Mouse (Mus musculus): ENCODE measurements around the gene Zfp341. TPM values are rescaled to one million over a fixed set of nuclear protein-coding genes. Genes with fewer than 3 reads are reported as not detected.
A peak's percentile ranks its signal among the peaks of the same experiment; 100 is the strongest.

Gene Zfp341
- total and polyA plus RNA-seq, 3 experiments: 3.0 to 7.2 (median 3.6) TPM

DNA sequence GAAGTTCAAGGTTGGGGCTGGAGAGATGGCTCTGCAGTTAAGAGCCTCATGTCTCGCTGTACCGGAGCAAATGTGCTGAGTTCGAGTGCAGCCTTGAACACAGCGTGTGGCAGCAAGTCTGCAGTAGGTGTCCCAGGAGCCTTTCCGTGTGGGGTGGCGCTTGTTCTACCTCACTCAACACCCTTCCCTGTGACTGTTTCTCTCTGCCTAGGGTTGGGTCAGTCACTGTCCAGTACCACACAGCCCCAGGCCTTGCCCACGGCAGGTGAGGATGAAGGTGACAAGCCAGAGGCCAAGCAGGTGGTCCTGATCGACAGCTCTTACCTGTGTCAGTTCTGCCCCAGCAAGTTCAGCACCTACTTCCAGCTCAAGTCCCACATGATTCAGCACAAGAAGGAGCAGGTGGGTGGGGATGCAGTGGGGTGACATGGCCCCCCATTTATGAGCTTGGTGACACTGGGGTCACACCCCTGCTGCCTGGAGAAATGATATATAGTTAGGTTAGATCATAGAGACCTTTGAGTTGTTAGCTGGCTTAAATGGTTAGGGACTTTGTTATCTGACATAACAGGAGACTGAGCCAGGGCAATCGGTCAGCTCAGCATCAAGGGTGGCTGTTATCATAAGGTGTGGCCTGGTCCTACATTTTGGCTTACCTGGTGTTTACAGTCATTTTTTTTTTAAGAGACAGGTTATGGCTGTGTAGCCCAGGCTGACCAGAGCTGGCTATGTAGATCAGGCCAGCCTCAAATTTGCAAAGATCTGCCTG is 21.0 kb downstream of the Zfp341 start:
- no peak for DNase-seq

GRCm38 (mm10) chr2:154635826-154636225 is 22.7 kb downstream of the Zfp341 start:
- DNase-seq: no peak

- no peak for DNase-seq
Observed at GRCm38 (mm10) chr2:154638521-154638920, 25.4 kb downstream of the Zfp341 start.

DNA sequence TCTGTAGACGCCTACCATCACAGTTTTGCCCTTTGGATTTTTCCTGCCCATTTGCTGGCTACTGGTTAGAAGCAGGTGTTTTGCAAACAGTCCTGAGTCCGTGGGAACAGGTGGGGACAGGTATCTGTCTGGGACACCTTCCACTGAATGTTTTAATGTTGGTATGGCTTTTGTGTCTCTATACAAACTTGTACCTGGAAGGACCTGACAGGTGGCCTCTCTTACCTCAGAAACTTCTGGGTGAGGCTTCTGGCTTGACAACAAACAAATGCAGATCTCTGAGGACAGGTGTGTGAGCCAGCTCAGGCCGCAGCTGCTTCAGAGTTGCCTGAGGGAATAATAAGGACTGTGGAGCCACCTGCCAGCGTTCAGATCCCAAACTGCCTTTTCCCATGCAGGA is 26.0 kb downstream of the Zfp341 start:
- no peak for DNase-seq

GRCm38 (mm10) chr2:154641176-154641575 is 28.1 kb downstream of the Zfp341 start:
- no peak for DNase-seq

DNA sequence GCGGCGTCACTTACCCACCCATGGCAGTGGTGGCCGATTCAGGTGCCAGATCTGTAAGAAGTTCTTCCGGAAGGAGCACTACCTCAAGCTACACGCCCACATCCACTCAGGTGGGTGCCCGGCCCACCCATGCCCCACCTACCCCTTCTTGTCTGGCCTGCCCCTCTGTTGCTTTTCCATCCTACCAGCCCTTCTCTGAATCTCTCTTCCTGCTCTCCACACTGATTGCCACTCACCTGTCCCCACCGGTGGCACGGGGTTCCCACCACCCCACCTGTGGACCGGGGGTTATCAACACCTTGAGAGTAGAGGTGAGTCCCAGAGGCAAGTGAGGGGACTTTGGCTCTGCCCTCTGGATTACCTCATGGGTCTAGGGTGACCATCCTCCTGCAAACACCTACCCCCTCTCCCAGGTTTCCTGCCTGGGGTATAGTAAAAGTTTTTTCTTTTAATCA is 28.9 kb downstream of the Zfp341 start:
- DNase-seq: no peak

GRCm38 (mm10) chr2:154642712-154643385 is 29.8 kb downstream of the Zfp341 start:
- DNase-seq: no peak

DNA sequence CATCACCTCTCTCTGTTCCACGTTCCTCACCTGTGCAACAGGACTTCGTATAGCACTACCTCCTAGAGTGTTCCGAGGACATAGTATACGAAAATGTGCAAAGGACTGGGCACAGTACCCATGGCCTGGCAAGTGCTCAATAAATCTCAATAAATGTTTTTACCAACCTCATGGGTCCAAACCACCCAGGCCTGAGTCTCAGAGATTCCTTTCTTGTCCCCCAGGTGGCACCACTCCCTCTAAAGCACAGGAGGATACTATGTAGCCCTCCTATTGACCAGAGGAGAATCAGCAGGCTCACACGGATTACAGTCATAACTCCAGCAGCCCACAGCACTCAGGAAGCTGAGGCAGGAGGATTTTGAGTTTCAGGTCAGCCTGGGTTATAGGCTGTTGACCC is 33.5 kb downstream of the Zfp341 start:
- DNase-seq: peak; percentile 35

DNA sequence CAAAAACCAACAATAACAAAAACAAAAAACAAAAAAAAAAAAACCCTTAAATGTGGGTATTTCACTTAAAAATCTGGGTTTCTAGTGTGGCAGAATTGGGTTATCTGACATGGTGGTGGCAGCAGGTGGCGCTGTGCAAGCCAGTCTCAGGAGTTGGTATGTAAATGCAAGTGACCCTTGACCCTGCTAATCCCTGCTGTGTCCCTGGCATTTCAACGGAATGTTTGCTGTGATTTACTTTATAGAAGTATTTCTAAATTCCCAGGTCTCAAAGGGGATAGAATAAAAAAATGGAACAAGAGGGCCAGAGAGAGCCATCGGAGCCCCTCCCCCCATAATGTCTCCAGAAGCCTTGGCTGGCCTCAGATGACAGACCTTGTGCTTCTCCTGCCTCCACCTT is 35.0 kb downstream of the Zfp341 start:
- DNase-seq: peak; percentile 70

DNA sequence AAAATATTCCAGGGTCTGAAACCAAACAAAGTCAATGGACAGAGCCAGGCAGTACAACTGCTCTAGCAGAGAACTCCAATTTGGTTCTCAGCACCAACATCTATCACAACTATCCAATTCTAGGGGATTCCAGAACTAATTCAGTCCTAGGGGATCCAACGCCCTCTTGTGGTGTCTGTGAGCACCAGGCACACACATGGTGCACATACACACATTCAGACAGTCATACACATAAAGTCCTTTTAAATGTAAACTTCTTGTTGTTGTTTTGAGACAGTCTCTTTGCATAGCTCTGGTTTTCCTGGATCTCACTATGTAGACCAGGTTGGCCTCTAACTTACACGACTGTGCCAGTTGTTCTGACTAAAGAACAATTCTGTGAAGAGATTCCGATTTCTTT is 37.3 kb downstream of the Zfp341 start:
- DNase-seq: no peak

GRCm38 (mm10) chr2:154651363-154651762 is 38.3 kb downstream of the Zfp341 start, which contains the start of gene Chmp4b:
TSS of gene Chmp4b (plus strand) at chr2:154651705.
- no peak for DNase-seq

DNA sequence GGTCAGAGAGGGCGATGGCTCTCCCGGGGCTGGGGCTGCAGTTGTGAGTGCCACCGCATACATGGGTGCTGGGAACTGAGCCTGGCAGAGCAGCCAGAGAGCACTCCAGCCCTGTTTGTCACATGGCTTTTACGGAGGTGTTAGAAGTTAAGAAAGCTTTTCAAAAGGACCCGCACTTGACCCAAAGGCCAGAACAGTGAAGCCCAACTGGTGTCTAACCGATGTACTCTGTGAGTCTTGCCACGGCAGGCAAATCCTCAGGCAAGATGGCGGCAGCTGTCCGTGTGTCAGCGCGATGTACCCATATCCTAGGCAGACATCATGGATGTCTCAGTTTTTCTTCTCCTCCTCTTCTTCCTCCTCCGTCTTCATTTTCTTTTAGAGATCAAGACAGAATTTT is 41.9 kb downstream of the Zfp341 start:
- DNase-seq: no peak

DNA sequence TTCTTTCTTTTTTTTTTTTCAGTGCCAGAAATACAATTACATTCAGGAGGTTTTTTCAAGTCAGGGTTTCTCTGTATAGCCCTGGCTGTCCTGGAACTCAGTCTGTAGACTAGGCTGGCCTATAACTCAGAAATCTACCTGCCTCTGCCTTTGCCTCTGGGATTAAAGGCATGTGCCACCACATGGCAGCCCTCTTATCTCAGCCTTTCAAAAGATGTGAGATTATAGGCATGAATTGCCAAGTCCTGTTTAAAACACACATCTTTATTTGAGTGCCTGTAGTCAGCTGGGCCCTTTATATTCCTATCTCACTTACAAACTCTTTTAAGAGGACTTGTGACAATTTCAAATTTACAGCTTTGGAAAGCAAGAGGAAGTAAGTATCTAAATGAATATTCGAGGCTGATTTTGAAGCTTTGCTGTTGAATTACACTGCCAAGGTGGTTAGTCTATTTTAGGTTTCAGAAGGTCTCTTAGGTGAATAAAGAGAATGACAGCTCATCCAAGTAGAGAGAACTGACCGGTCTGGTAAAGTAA is 42.8 kb downstream of the Zfp341 start:
- no peak for DNase-seq

DNA sequence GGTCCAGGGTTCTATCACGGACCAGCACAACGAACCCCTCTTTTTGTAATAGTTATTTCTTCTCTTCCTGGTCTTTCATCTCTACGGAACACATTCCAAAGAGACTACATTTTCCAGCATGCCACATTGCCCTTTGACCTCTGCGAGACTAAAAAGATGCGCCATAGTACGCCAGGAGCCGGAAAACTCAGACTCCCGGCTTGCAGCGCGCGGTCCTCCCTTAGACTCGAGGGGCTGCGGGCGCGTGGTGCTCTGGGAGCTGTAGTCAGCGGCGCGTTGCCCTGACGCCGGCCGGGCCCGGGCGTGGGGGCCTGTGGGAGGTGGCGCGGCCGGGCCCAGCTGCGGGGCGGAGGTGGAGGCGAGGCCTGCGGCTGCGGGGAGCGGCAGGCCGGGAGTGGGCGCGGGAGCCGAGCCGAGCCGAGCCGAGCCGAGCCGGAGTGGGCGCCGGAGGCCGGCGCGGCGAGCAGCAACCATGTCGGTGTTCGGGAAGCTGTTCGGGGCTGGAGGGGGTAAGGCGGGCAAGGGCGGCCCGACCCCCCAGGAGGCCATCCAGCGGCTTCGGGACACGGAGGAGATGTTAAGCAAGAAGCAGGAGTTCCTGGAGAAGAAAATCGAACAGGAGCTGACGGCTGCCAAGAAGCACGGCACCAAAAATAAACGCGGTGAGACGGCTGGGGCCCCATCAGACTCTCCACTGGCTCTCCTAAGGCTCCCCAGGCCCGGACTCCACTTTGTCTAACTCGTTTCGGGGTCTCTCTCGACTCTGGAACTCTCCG is 43.8 kb downstream of the Zfp341 start:
- DNase-seq: peak; percentile 98

GRCm38 (mm10) chr2:154657486-154658237 is 44.6 kb downstream of the Zfp341 start:
- DNase-seq: peak; percentile 70

GRCm38 (mm10) chr2:154659070-154659469 is 46.0 kb downstream of the Zfp341 start:
- DNase-seq: no peak

GRCm38 (mm10) chr2:154659531-154660074 is 46.5 kb downstream of the Zfp341 start:
- DNase-seq: no peak

DNA sequence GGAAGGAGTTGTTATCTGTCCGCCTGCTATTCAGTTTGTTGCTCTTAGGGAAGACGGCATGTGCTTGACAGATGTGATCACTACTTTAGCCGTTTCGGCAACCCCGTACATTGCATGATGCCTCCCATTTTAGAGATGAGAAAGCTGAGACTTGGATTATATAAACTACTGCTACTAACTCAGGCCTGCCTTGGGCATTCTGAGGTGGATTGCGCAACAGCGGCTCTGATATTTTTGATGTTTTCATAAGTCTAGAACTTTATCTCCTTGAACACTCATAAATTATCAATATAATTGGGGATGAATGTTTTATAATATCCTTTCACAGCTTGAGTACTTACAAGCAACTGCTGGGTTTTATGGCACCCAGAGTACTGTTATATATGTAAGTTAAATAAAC is 55.6 kb downstream of the Zfp341 start:
- no peak for DNase-seq

DNA sequence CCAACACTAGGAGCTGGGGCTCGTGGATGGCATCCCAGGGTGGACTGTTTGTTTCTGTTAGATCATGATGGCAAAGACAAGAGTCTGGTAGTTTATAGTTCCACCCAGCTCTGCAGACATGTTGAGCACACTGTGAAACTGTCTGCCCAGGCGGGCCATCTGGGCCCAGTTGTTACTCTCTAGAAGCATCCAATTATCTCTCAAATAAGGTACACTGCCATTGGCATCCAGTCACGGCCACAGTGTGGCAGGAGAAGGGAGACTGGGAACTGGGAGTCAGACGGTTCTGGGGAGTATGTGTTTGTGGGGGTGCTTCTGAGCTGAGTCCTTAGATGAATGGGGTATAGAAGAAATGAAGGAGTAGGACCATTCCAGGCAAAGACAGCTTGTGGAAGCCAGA is 57.0 kb downstream of the Zfp341 start:
- no peak for DNase-seq

- DNase-seq: no peak
Observed at GRCm38 (mm10) chr2:154670741-154671140, 57.6 kb downstream of the Zfp341 start.

DNA sequence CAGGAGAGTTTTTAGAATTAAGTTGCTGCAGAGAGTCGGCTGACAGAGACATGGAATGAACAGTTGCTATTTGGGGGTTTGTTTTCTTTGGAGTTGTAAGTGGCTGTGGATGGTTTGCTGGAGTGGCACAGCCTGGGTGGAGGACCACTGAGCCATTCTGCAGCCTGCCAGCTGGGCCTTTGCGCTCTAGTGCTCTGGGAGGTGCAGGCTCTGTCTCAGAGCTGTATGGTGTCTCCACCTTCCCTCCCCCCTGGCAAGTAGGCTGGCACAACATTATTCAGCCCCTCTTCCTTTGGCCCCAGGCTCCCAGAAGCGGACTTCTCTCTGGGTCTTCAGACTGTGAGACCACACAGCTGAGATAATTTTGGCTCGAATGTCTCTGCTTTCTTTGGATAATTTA is 60.9 kb downstream of the Zfp341 start:
- no peak for DNase-seq

Measured in adrenal gland, adult 2 months (tissue).